In genomic region chr5:120560616-120561311, GRCm38 (mm10) we compare ENCODE assay signal across 8 mouse cellular contexts. TPM values are rescaled to one million over a fixed set of nuclear protein-coding genes. Genes with fewer than 3 reads are reported as not detected.
DNase-seq lines count a peak whose midpoint lies in the region; ATAC-seq and TF ChIP-seq lines count a peak whose summit lies in the region.

No protein-coding gene starts in this region.

- no peak overlapping the region for H3K9ac ChIP-seq in forebrain, embryonic 12.5 days
- no peak overlapping the region for H3K9ac ChIP-seq in heart, postnatal 0 days (replicated peaks; ENCODE audit: low read depth, low read length)

- no peaks in the 10 kb centered on the region for H3K9me3 ChIP-seq in forebrain, embryonic 12.5 days
- no peaks in the 10 kb centered on the region for H3K9me3 ChIP-seq in heart, postnatal 0 days (replicated peaks; ENCODE audit: control insufficient read depth, low read length)

- H3K79me2 ChIP-seq in C2C12 (ENCODE audit: control insufficient read depth, insufficient read depth): peaks cover 72% of the 10 kb centered on the region

- DNase-seq in heart, postnatal 0 days (ENCODE audit: low spot score): peak; percentile 49
- DNase-seq in kidney, postnatal 14 days: peak; percentile 92
- peak; percentile 68 for DNase-seq in lung, postnatal 10 days
- peak; percentile 65 for DNase-seq in retina, embryonic 14.5 days (ENCODE audit: low spot score)
- DNase-seq in thymus, postnatal 10 days (ENCODE audit: low spot score in 2 of 2): no peak

- no peaks in the 10 kb centered on the region for H3K27me3 ChIP-seq in C2C12 (ENCODE audit: control insufficient read depth, insufficient read depth, insufficient read length)
- H3K27me3 ChIP-seq in forebrain, embryonic 12.5 days: no peaks in the 10 kb centered on the region
- H3K27me3 ChIP-seq in heart, postnatal 0 days (ENCODE audit: control insufficient read depth, insufficient read depth, low read length): no peaks in the 10 kb centered on the region

- H3K4me3 ChIP-seq in C2C12 (ENCODE audit: insufficient read depth, poor library complexity, severe bottlenecking): peak overlapping the region; percentile 53
- peak overlapping the region; percentile 37; the same call in 1 of the 2 replicates for H3K4me3 ChIP-seq in brown adipose tissue, adult 24 weeks (ENCODE audit: insufficient read depth, low read depth, low read length)
- no peak overlapping the region for H3K4me3 ChIP-seq in forebrain, embryonic 12.5 days (replicated peaks)
- H3K4me3 ChIP-seq in heart, postnatal 0 days (ENCODE audit: low read depth, low read length): no peak overlapping the region

- peak overlapping the region; percentile 1; the same call in 1 of the 2 replicates for H3K4me2 ChIP-seq in forebrain, embryonic 12.5 days
- peak overlapping the region; percentile 34 for H3K4me2 ChIP-seq in heart, postnatal 0 days (ENCODE audit: low read depth, low read length)

- peak overlapping the region; percentile 81 for H3K27ac ChIP-seq in brown adipose tissue, adult 24 weeks (replicated peaks; ENCODE audit: low read depth, low read length)
- H3K27ac ChIP-seq in forebrain, embryonic 12.5 days: peak overlapping the region; percentile 6
- peak overlapping the region; percentile 9; the same call in 1 of the 2 replicates for H3K27ac ChIP-seq in heart, postnatal 0 days (ENCODE audit: low read depth)

- WGBS in forebrain, embryonic 12.5 days: 22% methylated on average over 16 of the region's 16 CpGs
- WGBS in heart, postnatal 0 days: 29% methylated on average over 16 of the region's 16 CpGs

- H3K4me1 ChIP-seq in brown adipose tissue, adult 24 weeks (ENCODE audit: control insufficient read depth, insufficient read depth, insufficient read length, low read length): peaks cover 22% of the 10 kb centered on the region
- peaks cover 50% of the 10 kb centered on the region for H3K4me1 ChIP-seq in forebrain, embryonic 12.5 days
- H3K4me1 ChIP-seq in heart, postnatal 0 days (ENCODE audit: control insufficient read depth, insufficient read depth): peaks cover 19% of the 10 kb centered on the region

- H3K36me3 ChIP-seq in C2C12 (ENCODE audit: control insufficient read depth, insufficient read depth): peaks cover 29% of the 10 kb centered on the region
- H3K36me3 ChIP-seq in forebrain, embryonic 12.5 days (replicated peaks): peaks cover 6% of the 10 kb centered on the region
- peaks cover 14% of the 10 kb centered on the region; the same call in 1 of the 2 replicates for H3K36me3 ChIP-seq in heart, postnatal 0 days (replicated peaks; ENCODE audit: control insufficient read depth, insufficient read depth, low read length)

- TF ChIP-seq EP300 in heart, postnatal 0 days (IDR thresholded peaks at IDR 0.05; ENCODE audit: low read depth): no peak

- H3K79me3 ChIP-seq in C2C12 (ENCODE audit: low read depth): peaks cover 52% of the 10 kb centered on the region

- peak overlapping the region; percentile 46 for H3ac ChIP-seq in C2C12 (ENCODE audit: control insufficient read depth, insufficient read length, low read depth)

- no peak for TF ChIP-seq CTCF in C2C12 (IDR thresholded peaks at IDR 0.05; ENCODE audit: control insufficient read depth, insufficient read depth, insufficient read length)
- TF ChIP-seq CTCF in heart, postnatal 0 days (IDR thresholded peaks at IDR 0.05; ENCODE audit: low read depth): no peak

- no peak for ATAC-seq in forebrain, embryonic 12.5 days (ENCODE audit: low FRiP score)
- ATAC-seq in heart, postnatal 0 days (ENCODE audit: insufficient read depth, low read depth): peak; percentile 39

TF ChIP-seq in C2C12, 6 proteins besides CTCF, POLR2A, EP300 and RAD21:
- TF ChIP-seq CEBPB (IDR thresholded peaks at IDR 0.05; ENCODE audit: low read depth) (no peak), MYOD1 (IDR thresholded peaks at IDR 0.05; ENCODE audit: control insufficient read depth, insufficient read length, low read depth) (peak; percentile 52)

RNA-seq across cellular contexts. Expression of gene Tpcn1, which starts 27.7 kb away (rescaled TPM):
- 34.6 TPM for polyA plus RNA-seq in C2C12 (2012; fragmentation: generic; extraction: Trizol)
- 28.6 and 39.1 TPM in 2 replicates for polyA plus RNA-seq in brown adipose tissue, adult 24 weeks (2012; ENCODE audit: insufficient read depth, insufficient read length, missing spikeins)
- polyA plus RNA-seq in forebrain, embryonic 12.5 days (2016; fragmentation: Nextera tagmentation; extraction: Ambion mirVana): 11.8 and 15.1 TPM in 2 replicates
- total RNA-seq in heart, postnatal 0 days (2014; rRNA removed; ENCODE audit: low replicate concordance): 15.8 and 27.6 TPM in 2 replicates
- 11.5 and 11.7 TPM in 2 replicates for polyA plus RNA-seq in heart, postnatal 0 days (2015; fragmentation: Nextera tagmentation; extraction: Ambion mirVana)

RNA-seq across cellular contexts. Expression of gene Iqcd, which starts 28.1 kb away (rescaled TPM):
- 0.33 TPM for polyA plus RNA-seq in C2C12 (2012; fragmentation: generic; extraction: Trizol)
- not detected in 2 replicates for polyA plus RNA-seq in brown adipose tissue, adult 24 weeks (2012; ENCODE audit: insufficient read depth, insufficient read length, missing spikeins)
- polyA plus RNA-seq in forebrain, embryonic 12.5 days (2016; fragmentation: Nextera tagmentation; extraction: Ambion mirVana): 1.3 and 1.4 TPM in 2 replicates
- total RNA-seq in heart, postnatal 0 days (2014; rRNA removed; ENCODE audit: low replicate concordance): not detected in 2 replicates
- polyA plus RNA-seq in heart, postnatal 0 days (2015; fragmentation: Nextera tagmentation; extraction: Ambion mirVana): 0.14 and 0.18 TPM in 2 replicates

RNA-seq across cellular contexts. Expression of gene Slc8b1, which starts 49.8 kb away (rescaled TPM):
- polyA plus RNA-seq in C2C12 (2012; fragmentation: generic; extraction: Trizol): 6.1 TPM
- 4.3 and 5.7 TPM in 2 replicates for polyA plus RNA-seq in brown adipose tissue, adult 24 weeks (2012; ENCODE audit: insufficient read depth, insufficient read length, missing spikeins)
- polyA plus RNA-seq in forebrain, embryonic 12.5 days (2016; fragmentation: Nextera tagmentation; extraction: Ambion mirVana): 2.3 and 2.8 TPM in 2 replicates
- 4.2 and 16.0 TPM in 2 replicates for total RNA-seq in heart, postnatal 0 days (2014; rRNA removed; ENCODE audit: low replicate concordance)
- polyA plus RNA-seq in heart, postnatal 0 days (2015; fragmentation: Nextera tagmentation; extraction: Ambion mirVana): 3.4 and 3.6 TPM in 2 replicates

RNA-seq across cellular contexts. Expression of gene Rita1, which starts 51.6 kb away (rescaled TPM):
- 17.2 TPM for polyA plus RNA-seq in C2C12 (2012; fragmentation: generic; extraction: Trizol)
- polyA plus RNA-seq in brown adipose tissue, adult 24 weeks (2012; ENCODE audit: insufficient read depth, insufficient read length, missing spikeins): 11.3 and 15.3 TPM in 2 replicates
- 13.6 and 16.6 TPM in 2 replicates for polyA plus RNA-seq in forebrain, embryonic 12.5 days (2016; fragmentation: Nextera tagmentation; extraction: Ambion mirVana)
- total RNA-seq in heart, postnatal 0 days (2014; rRNA removed; ENCODE audit: low replicate concordance): 20.2 and 24.5 TPM in 2 replicates
- 15.7 and 16.3 TPM in 2 replicates for polyA plus RNA-seq in heart, postnatal 0 days (2015; fragmentation: Nextera tagmentation; extraction: Ambion mirVana)

RNA-seq across cellular contexts. Expression of gene Ddx54, which starts 51.8 kb away (rescaled TPM):
- polyA plus RNA-seq in C2C12 (2012; fragmentation: generic; extraction: Trizol): 50.2 TPM
- polyA plus RNA-seq in brown adipose tissue, adult 24 weeks (2012; ENCODE audit: insufficient read depth, insufficient read length, missing spikeins): 10.3 and 13.0 TPM in 2 replicates
- polyA plus RNA-seq in forebrain, embryonic 12.5 days (2016; fragmentation: Nextera tagmentation; extraction: Ambion mirVana): 50.7 and 52.6 TPM in 2 replicates
- 23.0 and 24.1 TPM in 2 replicates for total RNA-seq in heart, postnatal 0 days (2014; rRNA removed; ENCODE audit: low replicate concordance)
- polyA plus RNA-seq in heart, postnatal 0 days (2015; fragmentation: Nextera tagmentation; extraction: Ambion mirVana): 17.1 and 18.2 TPM in 2 replicates

Comparison
In these comparisons a context has a peak if more than half of its experiments do, and no peak if none do; other contexts are left out.
1. H3K4me3 ChIP-seq: peak in C2C12 (single experiment) and brown adipose tissue, adult 24 weeks (single experiment); none in forebrain, embryonic 12.5 days (single experiment) and heart, postnatal 0 days (single experiment).
2. H3K27ac ChIP-seq: peak in every context shown above with its lines; median percentile 81 in brown adipose tissue, adult 24 weeks; 9 in heart, postnatal 0 days; 6 in forebrain, embryonic 12.5 days.
3. DNase-seq: peak in heart, postnatal 0 days (single experiment), kidney, postnatal 14 days (single experiment), lung, postnatal 10 days (single experiment) and retina, embryonic 14.5 days (single experiment); none in thymus, postnatal 10 days (0 of 2).